Mouse (Mus musculus): ENCODE data around the gene Npr3.

Npr3 gene

GRCm38 (mm10) chr15:11906571-11907531 lies at the start of gene Npr3:
Gene Npr3 (minus strand): TSS chr15:11907287.
- ChIA-PET POLR2A (interaction anchor here in 1 of 4 experiments (0.6 kb wide), 2 partner anchors 249 to 884 kb away, joined by 3 to 4 read pairs; no protein-coding TSS in a partner anchor), CTCF (interaction anchor here in 3 of 4 experiments (0.5 to 1.3 kb wide), 5 partner anchors 154 to 930 kb away, joined by 3 to 9 read pairs (median 3); no protein-coding TSS in a partner anchor)

DNA sequence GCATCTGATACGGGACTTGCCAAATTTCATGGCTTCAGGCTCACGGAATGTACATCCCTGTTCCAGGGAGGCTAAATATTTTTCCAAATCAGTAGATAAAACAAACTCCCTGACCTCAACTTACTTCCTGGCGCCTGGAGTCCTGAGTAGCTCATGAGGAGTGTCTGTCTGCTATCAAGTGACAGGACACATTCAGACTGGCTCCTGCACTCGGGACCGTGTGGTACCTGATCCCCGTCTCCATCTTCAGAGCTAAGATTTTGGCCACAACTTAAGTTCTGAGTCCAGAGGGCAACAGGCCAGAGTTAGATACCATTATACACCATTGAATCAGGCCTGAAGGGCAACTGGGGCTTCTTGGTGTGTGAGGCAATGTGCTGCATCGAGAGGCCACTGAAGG lies 49.0 kb upstream of the Npr3 start:
- POLR2A ChIA-PET = no interaction called here
- CTCF ChIA-PET = interaction anchor here in 2 of 4 experiments (0.5 to 0.9 kb wide), 2 partner anchors 52 to 834 kb away, joined by 3 to 5 read pairs; no protein-coding TSS in a partner anchor

DNA sequence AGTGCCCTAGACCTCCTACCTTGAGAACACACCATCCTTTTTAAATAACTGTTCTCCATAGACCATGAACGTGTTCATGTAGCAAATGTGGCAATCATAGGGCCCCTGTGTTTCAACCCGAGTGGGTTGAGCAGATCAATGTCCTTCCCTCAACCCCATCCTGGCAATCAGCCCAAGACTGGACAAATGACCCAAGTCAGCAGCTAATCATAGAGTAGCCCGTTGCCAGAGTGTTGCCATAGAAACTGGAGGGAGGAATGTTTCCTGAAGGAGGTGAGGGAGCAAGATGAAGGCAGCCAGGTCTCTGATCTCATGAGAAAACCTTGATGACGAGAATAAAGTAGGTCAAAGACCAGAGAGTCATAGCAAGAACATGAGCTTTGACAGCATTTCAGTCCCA lies 47.1 kb upstream of the Npr3 start:
- CTCF ChIA-PET = no interaction called here
- POLR2A ChIA-PET = no interaction called here

GRCm38 (mm10) chr15:11952159-11952558 lies 45.1 kb upstream of the Npr3 start:
- ChIA-PET POLR2A (no interaction called here), CTCF (no interaction called here)

GRCm38 (mm10) chr15:11951181-11951580 lies 44.1 kb upstream of the Npr3 start:
- ChIA-PET CTCF (no interaction called here), POLR2A (no interaction called here)

- ChIA-PET POLR2A (interaction anchor here in 1 of 4 experiments (0.6 kb wide), 1 partner anchor 14 kb away, joined by 4 read pairs; no protein-coding TSS in a partner anchor), CTCF (interaction anchor here in 1 of 4 experiments (0.7 kb wide), 1 partner anchor 29 kb away, joined by 3 read pairs; no protein-coding TSS in a partner anchor)
These were observed 43.1 kb upstream of the Npr3 start for GRCm38 (mm10) chr15:11950144-11950543.

GRCm38 (mm10) chr15:11949490-11949889 lies 42.4 kb upstream of the Npr3 start:
- POLR2A ChIA-PET = no interaction called here
- CTCF ChIA-PET = interaction anchor here in 1 of 4 experiments (0.7 kb wide), 1 partner anchor 30 kb away, joined by 3 read pairs; no protein-coding TSS in a partner anchor

GRCm38 (mm10) chr15:11940855-11941254 lies 33.8 kb upstream of the Npr3 start:
- ChIA-PET CTCF (no interaction called here), POLR2A (interaction anchor here in 1 of 4 experiments (1.4 kb wide), 1 partner anchor 36 kb away, joined by 4 read pairs; no protein-coding TSS in a partner anchor)

- POLR2A ChIA-PET = interaction anchor here in 1 of 4 experiments (0.5 kb wide), 1 partner anchor 109 kb away, joined by 4 read pairs; no protein-coding TSS in a partner anchor
These were observed 20.7 kb upstream of the Npr3 start for GRCm38 (mm10) chr15:11927742-11928141.

GRCm38 (mm10) chr15:11914101-11914500 lies 7.0 kb upstream of the Npr3 start:
- ChIA-PET CTCF (no interaction called here), POLR2A (no interaction called here)

More at GRCm38 (mm10) chr15:11927742-11928141, 20.7 kb upstream of the Npr3 start:
- CTCF ChIA-PET = interaction anchor here in 1 of 4 experiments (0.7 kb wide), 1 partner anchor 138 kb away, joined by 3 read pairs; no protein-coding TSS in a partner anchor

GRCm38 (mm10) chr15:11909875-11910274 lies 2.8 kb upstream of the Npr3 start:
- POLR2A ChIA-PET = no interaction called here

GRCm38 (mm10) chr15:11908166-11908565 lies 1.1 kb upstream of the Npr3 start:
- POLR2A ChIA-PET = interaction anchor here in 1 of 4 experiments (0.6 kb wide), 1 partner anchor 832 kb away, joined by 4 read pairs; no protein-coding TSS in a partner anchor
- CTCF ChIA-PET = interaction anchor here in 2 of 4 experiments (0.6 to 0.9 kb wide), 3 partner anchors 17 to 312 kb away, joined by 3 read pairs; no protein-coding TSS in a partner anchor

More at GRCm38 (mm10) chr15:11909875-11910274, 2.8 kb upstream of the Npr3 start:
- CTCF ChIA-PET = no interaction called here

DNA sequence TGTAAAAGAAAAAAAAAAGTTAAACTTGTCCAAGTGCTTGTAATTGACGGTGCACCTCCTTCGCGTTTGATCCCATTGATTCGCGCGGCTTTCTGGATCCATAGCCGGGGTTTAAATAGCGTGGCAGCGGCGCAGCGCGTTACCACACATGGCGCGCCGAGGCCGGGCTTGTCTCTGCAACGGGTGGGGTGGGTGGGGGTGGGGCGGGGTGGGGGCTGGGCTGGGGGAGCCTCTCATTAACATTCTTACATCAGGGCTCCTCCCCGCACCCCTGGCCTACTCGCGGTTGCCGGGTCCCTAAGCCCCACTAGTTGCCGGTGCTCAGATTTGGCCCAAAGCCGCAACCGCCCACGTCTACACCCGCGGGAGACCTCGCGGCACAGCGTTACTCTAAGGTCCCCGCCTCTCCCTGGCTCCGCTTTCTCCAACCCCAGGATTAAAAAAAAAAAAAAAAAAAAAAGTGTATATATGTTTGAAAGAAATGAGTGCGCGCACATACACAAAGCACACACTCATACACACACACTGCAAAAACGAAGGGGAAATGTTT lies 991 bp downstream of the Npr3 start:
- POLR2A ChIA-PET = interaction anchor here in 1 of 4 experiments (0.6 to 1.2 kb wide), 3 partner anchors 9 to 884 kb away, joined by 3 to 4 read pairs (median 3); no protein-coding TSS in a partner anchor

GRCm38 (mm10) chr15:11904848-11905672 lies 2.0 kb downstream of the Npr3 start:
- ChIA-PET CTCF (interaction anchor here in 2 of 4 experiments (0.7 to 1.3 kb wide), 2 partner anchors 64 to 373 kb away, joined by 3 to 5 read pairs; no protein-coding TSS in a partner anchor), POLR2A (interaction anchor here in 3 of 4 experiments (1.0 to 2.6 kb wide), 9 partner anchors 8 to 505 kb away, joined by 3 to 30 read pairs (median 5); partner anchors contain the start of gene Tars (in 1 of the 3))

More for the DNA sequence above, 991 bp downstream of the Npr3 start:
- CTCF ChIA-PET = interaction anchor here in 2 of 4 experiments (0.6 to 1.3 kb wide), 4 partner anchors 153 to 500 kb away, joined by 3 to 7 read pairs (median 3); no protein-coding TSS in a partner anchor

DNA sequence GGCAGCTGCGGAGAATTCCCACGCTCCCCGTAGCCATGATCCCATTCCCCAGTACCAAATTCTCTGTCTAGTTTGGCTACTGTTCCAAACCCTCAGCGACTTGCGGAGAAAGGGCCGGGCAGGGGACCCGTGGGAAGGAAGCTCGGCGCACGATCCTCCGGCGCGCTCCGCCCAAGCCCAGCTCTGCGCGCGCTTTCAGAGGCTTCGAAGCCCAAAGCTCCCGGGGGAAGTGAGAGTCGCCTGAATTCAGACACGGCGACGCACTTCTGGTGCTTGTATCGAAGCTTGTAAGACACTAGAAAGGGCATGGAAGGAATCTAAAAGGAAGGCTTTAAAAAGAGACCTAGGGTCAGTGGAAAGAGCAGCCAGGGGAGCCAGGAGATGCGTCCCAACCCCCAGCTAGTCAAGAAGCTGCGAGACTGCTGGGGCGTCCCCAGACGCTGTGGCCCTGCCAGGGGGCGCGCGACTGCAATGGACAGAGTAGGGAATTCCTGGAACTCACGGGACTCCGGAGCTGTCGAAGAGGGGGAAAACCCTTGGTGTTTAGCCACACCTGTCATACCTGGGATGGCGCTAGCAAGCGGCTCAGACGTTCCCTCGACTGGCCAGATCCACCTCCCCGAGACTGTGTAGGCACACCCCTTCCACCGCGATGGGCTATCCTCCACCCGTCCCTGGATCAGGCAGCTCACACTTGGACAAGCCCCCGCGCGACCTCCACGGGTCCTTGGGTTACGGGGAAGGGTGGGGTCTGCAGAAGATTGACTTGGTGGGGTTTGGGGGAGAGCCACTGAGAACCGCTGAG lies 2.8 kb downstream of the Npr3 start:
- ChIA-PET POLR2A (interaction anchor here (0.5 to 2.6 kb wide), 16 partner anchors 13 to 1064 kb away, joined by 3 to 30 read pairs (median 4); partner anchors contain the start of gene Tars (in 2 of the 4)), CTCF (interaction anchor here (0.7 to 1.9 kb wide), 7 partner anchors 12 to 1225 kb away, joined by 3 to 8 read pairs (median 3); no protein-coding TSS in a partner anchor)

DNA sequence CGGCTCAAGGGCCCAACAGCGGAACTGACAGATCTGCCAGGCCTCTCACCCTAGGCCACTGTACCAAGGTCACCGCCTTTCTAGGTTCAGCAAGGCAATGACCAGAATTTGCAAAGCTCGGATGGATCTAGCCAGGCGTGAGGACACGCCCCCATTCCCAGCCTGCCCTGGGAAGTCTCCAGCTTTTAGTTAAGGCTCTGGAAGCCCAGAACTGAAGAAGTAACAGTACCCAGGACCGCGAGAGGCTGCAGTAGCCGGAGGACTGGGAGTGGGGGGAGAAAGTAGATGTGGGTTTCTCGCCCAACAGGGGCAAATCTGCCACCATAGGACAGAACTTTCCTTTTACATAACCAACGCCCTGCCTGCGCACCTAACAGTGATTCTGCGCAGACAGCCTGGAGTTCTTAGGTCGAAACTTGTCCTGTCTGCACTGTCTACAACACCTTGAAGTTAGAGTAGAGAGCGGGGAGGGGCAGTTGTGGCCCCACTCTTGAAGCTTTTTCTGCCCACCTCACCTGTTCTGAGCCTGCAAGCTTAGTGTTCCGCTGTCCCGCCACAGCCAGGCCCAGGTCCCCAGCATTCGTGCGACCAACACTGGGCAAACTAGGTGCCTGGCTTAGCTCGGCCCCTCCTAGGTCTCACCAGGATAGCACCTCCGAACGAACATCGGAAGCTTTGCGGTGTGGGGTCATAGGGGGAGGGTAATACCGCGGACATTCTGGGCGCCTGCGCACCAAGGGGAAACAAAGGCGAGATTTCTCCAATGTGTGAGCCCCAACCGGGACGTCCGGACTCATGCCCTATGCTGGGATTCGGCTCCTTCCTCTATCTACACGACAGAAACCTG lies 3.7 kb downstream of the Npr3 start:
- ChIA-PET POLR2A (interaction anchor here (0.6 to 2.6 kb wide), 22 partner anchors 9 to 1473 kb away, joined by 3 to 30 read pairs (median 4); partner anchors contain the start of gene Tars (in 2 of the 4)), CTCF (interaction anchor here in 3 of 4 experiments (0.7 to 1.9 kb wide), 7 partner anchors 11 to 1226 kb away, joined by 3 to 8 read pairs (median 3); no protein-coding TSS in a partner anchor)

All from embryonic stem cell, embryonic (primary cell).